Mouse (Mus musculus): ENCODE results near the gene Rgs3. TPM values are rescaled to one million over a fixed set of nuclear protein-coding genes. Genes with fewer than 3 reads are reported as not detected.

Rgs3 gene
- total and polyA plus RNA-seq, 3 experiments = not detected

DNA sequence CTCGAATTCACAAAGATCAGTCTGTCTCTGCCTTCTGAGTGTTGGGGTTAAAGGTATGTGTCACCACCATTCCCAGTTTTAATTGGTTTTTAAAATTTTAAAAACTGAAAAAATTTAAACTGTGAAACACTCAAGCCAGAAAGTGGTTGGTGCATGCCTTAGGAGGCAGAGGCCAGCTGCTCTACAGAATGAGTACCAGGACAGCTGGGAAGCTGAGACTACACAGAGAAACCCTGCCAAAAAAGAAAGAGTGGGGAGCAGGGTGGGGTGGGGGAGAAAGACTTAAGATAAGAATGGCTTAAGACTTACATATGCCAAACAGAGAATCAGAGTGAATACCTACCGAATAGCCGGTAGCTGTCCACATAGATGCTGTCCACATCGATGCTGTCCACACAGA, 73.6 kb downstream of the Rgs3 start:
- Histone ChIP-seq H3K27me3 (ENCODE audit: control insufficient read depth in 1 of 2, insufficient read depth in 2 of 2, low read length in 2 of 2) (no peaks in the 10 kb centered on the region), H3K27ac (ENCODE audit: control insufficient read depth, low read depth, low read length) (no peak overlapping the region), H3K9me3 (replicated peaks; ENCODE audit: insufficient read depth, low read length) (no peaks in the 10 kb centered on the region), H3K79me2 (ENCODE audit: control insufficient read depth, insufficient read depth, low read length, poor library complexity) (no peaks in the 10 kb centered on the region), H3K4me3 (ENCODE audit: control insufficient read depth in 1 of 2, insufficient read depth in 1 of 2, low read depth in 2 of 2, low read length in 2 of 2) (no peak overlapping the region), H3K36me3 (ENCODE audit: control insufficient read depth in 1 of 2, insufficient read depth in 2 of 2, low read length in 2 of 2) (no peaks in the 10 kb centered on the region), H3K9ac (ENCODE audit: control insufficient read depth, low read depth, low read length, poor library complexity, severe bottlenecking) (no peak overlapping the region), H3K4me1 (ENCODE audit: control insufficient read depth in 1 of 2, insufficient read depth in 2 of 2, low read length in 2 of 2) (no peaks in the 10 kb centered on the region)
- no peak for DNase-seq (ENCODE audit: low read depth, low spot score)
- TF ChIP-seq POLR2A (IDR thresholded peaks at IDR 0.05; ENCODE audit: control insufficient read depth in 1 of 2, insufficient read depth in 1 of 2, low read depth in 1 of 2, low read length in 2 of 2, poor library complexity in 1 of 2) = no peak
- TF ChIP-seq USF1 (IDR thresholded peaks at IDR 0.05; ENCODE audit: low read depth, low read length) = no peak
- TF ChIP-seq E2F4 (IDR thresholded peaks at IDR 0.05; ENCODE audit: borderline replicate concordance, low read depth, low read length) = no peak
- no peak for TF ChIP-seq BHLHE40 (IDR thresholded peaks at IDR 0.05; ENCODE audit: borderline replicate concordance, low read depth, low read length)
- no peak for TF ChIP-seq MYC (IDR thresholded peaks at IDR 0.05; ENCODE audit: low read depth, low read length)
- no peak for TF ChIP-seq KAT2A (conservative IDR thresholded peaks at IDR 0.05; ENCODE audit: low read depth, low read length)
- TF ChIP-seq MXI1 (IDR thresholded peaks at IDR 0.05; ENCODE audit: low read depth, low read length) = no peak
- TF ChIP-seq EP300 (IDR thresholded peaks at IDR 0.05; ENCODE audit: low read depth in 1 of 2, low read length in 2 of 2) = no peak
- TF ChIP-seq USF2 (IDR thresholded peaks at IDR 0.05; ENCODE audit: borderline replicate concordance in 1 of 2, insufficient read depth in 1 of 2, low read depth in 1 of 2, low read length in 2 of 2) = no peak
- TF ChIP-seq NELFE (IDR thresholded peaks at IDR 0.05; ENCODE audit: low read depth, low read length) = no peak
- no peak for TF ChIP-seq MYB (IDR thresholded peaks at IDR 0.05; ENCODE audit: low read depth, low read length)

DNA sequence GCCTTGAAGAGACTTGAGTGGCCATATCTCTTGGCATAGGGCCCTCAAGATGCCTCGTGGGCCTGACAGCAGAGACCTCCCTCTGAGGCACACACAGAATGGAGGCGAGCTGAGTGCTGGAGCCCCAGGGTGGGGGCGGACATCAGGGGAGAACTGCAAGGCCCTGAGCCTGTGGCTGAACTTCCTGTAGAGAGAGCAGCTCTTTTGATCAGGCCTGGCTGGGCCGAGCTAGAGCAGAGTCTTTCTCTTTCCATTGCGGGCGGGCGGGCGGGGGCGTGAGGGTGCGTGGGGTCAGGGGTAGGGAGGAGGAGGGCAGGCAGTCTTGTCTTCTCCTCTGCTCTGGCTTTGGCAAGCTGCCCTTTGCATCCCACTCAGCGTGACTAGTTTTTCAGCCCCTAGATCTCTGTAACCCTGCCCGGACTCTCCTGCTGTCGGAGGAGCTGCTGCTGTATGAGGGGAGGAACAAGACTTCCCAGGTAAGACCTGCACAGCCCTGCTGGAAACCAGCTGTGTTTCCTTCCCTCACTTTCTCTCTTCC, 74.5 kb downstream of the Rgs3 start:
- TF ChIP-seq ETS1 (IDR thresholded peaks at IDR 0.05; ENCODE audit: low read depth, low read length) (no peak), TAL1 (IDR thresholded peaks at IDR 0.05; ENCODE audit: low read length) (no peak)
- Histone ChIP-seq H3K9me3 (replicated peaks; ENCODE audit: insufficient read depth, low read length) (no peaks in the 10 kb centered on the region), H3K27ac (ENCODE audit: control insufficient read depth, low read depth, low read length) (no peak overlapping the region)

DNA sequence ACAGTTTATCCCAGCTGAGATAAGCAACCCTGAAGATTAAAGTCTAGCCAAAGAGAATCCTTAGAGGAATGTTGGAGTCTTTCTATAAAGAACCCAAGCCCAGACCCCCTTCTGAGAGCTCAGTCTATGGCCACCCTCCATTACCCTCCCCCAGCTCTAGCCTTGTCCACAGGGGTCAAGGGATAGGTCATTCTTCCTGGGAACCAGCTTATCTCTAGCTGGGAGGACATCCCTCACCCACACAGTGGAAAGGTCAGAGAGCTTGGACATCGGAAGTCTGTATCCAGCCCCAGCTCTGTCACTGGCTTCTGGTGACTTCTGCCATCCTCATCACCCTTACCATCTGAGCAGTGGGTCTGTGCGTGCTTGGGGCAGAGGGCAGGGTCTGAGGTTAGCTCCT, 75.2 kb downstream of the Rgs3 start:
- no peaks in the 10 kb centered on the region for H3K27me3 ChIP-seq (ENCODE audit: control insufficient read depth in 1 of 2, insufficient read depth in 2 of 2, low read length in 2 of 2)
- H3K4me3 ChIP-seq (ENCODE audit: control insufficient read depth in 1 of 2, insufficient read depth in 1 of 2, low read depth in 2 of 2, low read length in 2 of 2) = no peak overlapping the region
- H3K36me3 ChIP-seq (ENCODE audit: control insufficient read depth in 1 of 2, insufficient read depth in 2 of 2, low read length in 2 of 2) = no peaks in the 10 kb centered on the region
- no peak overlapping the region for H3K9ac ChIP-seq (ENCODE audit: control insufficient read depth, low read depth, low read length, poor library complexity, severe bottlenecking)
- no peaks in the 10 kb centered on the region for H3K4me1 ChIP-seq (ENCODE audit: control insufficient read depth in 1 of 2, insufficient read depth in 2 of 2, low read length in 2 of 2)
- H3K79me2 ChIP-seq (ENCODE audit: control insufficient read depth, insufficient read depth, low read length, poor library complexity) = no peaks in the 10 kb centered on the region
- no peak for TF ChIP-seq RCOR1 (IDR thresholded peaks at IDR 0.05; ENCODE audit: low read depth, low read length)
- TF ChIP-seq MEF2A (IDR thresholded peaks at IDR 0.05; ENCODE audit: extremely low read depth, insufficient replicate concordance, low read depth, low read length, poor library complexity, severe bottlenecking) = no peak
- TF ChIP-seq ZNF384 (IDR thresholded peaks at IDR 0.05; ENCODE audit: low read depth, low read length) = no peak
- TF ChIP-seq ETS1 (IDR thresholded peaks at IDR 0.05; ENCODE audit: low read depth, low read length) = no peak
- no peak for TF ChIP-seq TAL1 (IDR thresholded peaks at IDR 0.05; ENCODE audit: low read length)
- TF ChIP-seq MAX (IDR thresholded peaks at IDR 0.05; ENCODE audit: low read length) = no peak
- TF ChIP-seq SIN3A (IDR thresholded peaks at IDR 0.05; ENCODE audit: low read length) = no peak
- TF ChIP-seq GABPA (IDR thresholded peaks at IDR 0.05; ENCODE audit: low read depth, low read length) = no peak
- no peak for TF ChIP-seq MYC (IDR thresholded peaks at IDR 0.05; ENCODE audit: low read depth, low read length)
- TF ChIP-seq MAZ (IDR thresholded peaks at IDR 0.05; ENCODE audit: low read depth, low read length) = no peak
- TF ChIP-seq USF1 (IDR thresholded peaks at IDR 0.05; ENCODE audit: low read depth, low read length) = no peak
- TF ChIP-seq ZKSCAN1 (IDR thresholded peaks at IDR 0.05; ENCODE audit: low read depth, low read length) = no peak
- TF ChIP-seq UBTF (IDR thresholded peaks at IDR 0.05; ENCODE audit: borderline replicate concordance, insufficient read depth, low read depth, low read length) = no peak
- TF ChIP-seq JUND (IDR thresholded peaks at IDR 0.05; ENCODE audit: low read depth, low read length) = no peak
- no peak for TF ChIP-seq MAFK (IDR thresholded peaks at IDR 0.05; ENCODE audit: borderline replicate concordance, low read depth, low read length)
- no peak for DNase-seq (ENCODE audit: low read depth, low spot score)
- no peak overlapping the region for H3K27ac ChIP-seq (ENCODE audit: control insufficient read depth, low read depth, low read length)
- no peaks in the 10 kb centered on the region for H3K9me3 ChIP-seq (replicated peaks; ENCODE audit: insufficient read depth, low read length)

More for the DNA sequence above, 74.5 kb downstream of the Rgs3 start:
- H3K9ac ChIP-seq (ENCODE audit: control insufficient read depth, low read depth, low read length, poor library complexity, severe bottlenecking) = no peak overlapping the region
- DNase-seq (ENCODE audit: low read depth, low spot score) = no peak
- no peaks in the 10 kb centered on the region for H3K36me3 ChIP-seq (ENCODE audit: control insufficient read depth in 1 of 2, insufficient read depth in 2 of 2, low read length in 2 of 2)
- H3K27me3 ChIP-seq (ENCODE audit: control insufficient read depth in 1 of 2, insufficient read depth in 2 of 2, low read length in 2 of 2) = no peaks in the 10 kb centered on the region
- no peaks in the 10 kb centered on the region for H3K79me2 ChIP-seq (ENCODE audit: control insufficient read depth, insufficient read depth, low read length, poor library complexity)
- no peaks in the 10 kb centered on the region for H3K4me1 ChIP-seq (ENCODE audit: control insufficient read depth in 1 of 2, insufficient read depth in 2 of 2, low read length in 2 of 2)
- no peak overlapping the region for H3K4me3 ChIP-seq (ENCODE audit: control insufficient read depth in 1 of 2, insufficient read depth in 1 of 2, low read depth in 2 of 2, low read length in 2 of 2)
